Mouse (Mus musculus) limb, embryonic 11.5 days (tissue): ENCODE data around the gene Nol12. TPM values are rescaled to one million over a fixed set of nuclear protein-coding genes. Genes with fewer than 3 reads are reported as not detected.

Experiments used
- ATAC-seq: fragments of 200-750 bp; cut with Nextera tagmentation; 2 replicates; pipeline ENCODE4 v1.8.0; 2017; ENCODE audit warnings: low read depth; ENCODE audit not compliant: insufficient number of reproducible peaks, low FRiP score, low TSS enrichment
- DNase-seq: peaks from one replicate; pipeline ENCODE4 v3.0.0-alpha.2; 2015; ENCODE audit warnings: low spot score
- H3K27ac ChIP-seq: fragments of 300-500 bp; sonication (generic); replicated peaks from 2 replicates; pipeline ENCODE4 v1.5.1; 2014; ENCODE audit warnings: low read depth, mild to moderate bottlenecking, low read length
- H3K27me3 ChIP-seq: fragments of 300-500 bp; sonication (generic); 2 replicates; pipeline ENCODE4 v1.6.1; 2014; ENCODE audit warnings: mild to moderate bottlenecking, low read length, mixed read lengths; ENCODE audit not compliant: control insufficient read depth, insufficient read depth
- H3K36me3 ChIP-seq: fragments of 300-500 bp; sonication (generic); 2 replicates; pipeline ENCODE4 v1.6.1; 2014; ENCODE audit warnings: mild to moderate bottlenecking, low read length, moderate library complexity, mixed read lengths; ENCODE audit not compliant: control insufficient read depth, insufficient read depth
- H3K4me1 ChIP-seq: fragments of 300-500 bp; sonication (generic); 2 replicates; pipeline ENCODE4 v1.6.1; 2014; ENCODE audit warnings: low read length, mixed read lengths; ENCODE audit not compliant: control insufficient read depth, insufficient read depth
- H3K4me2 ChIP-seq: fragments of 300-500 bp; sonication (generic); 2 replicates; pipeline ENCODE4 v1.6.1; 2014; ENCODE audit warnings: low read depth, mild to moderate bottlenecking, moderate library complexity; ENCODE audit not compliant: severe bottlenecking
- H3K4me3 ChIP-seq: fragments of 300-500 bp; sonication (generic); 2 replicates; pipeline ENCODE4 v1.5.1; 2014; ENCODE audit warnings: low read depth, low read length
- H3K9ac ChIP-seq: fragments of 300-500 bp; sonication (generic); 2 replicates; pipeline ENCODE4 v1.6.1; 2014; ENCODE audit warnings: mild to moderate bottlenecking, low read length
- H3K9me3 ChIP-seq: fragments of 300-500 bp; sonication (generic); 2 replicates; pipeline ENCODE4 v1.6.1; 2016; ENCODE audit warnings: low read length; ENCODE audit not compliant: control insufficient read depth
- WGBS: fragments of 180-500 bp; shearing (Covaris S2); extraction: QIAGEN DNeasy Blood & Tissue Kit; methylation state at CpG from one replicate; pipeline ENCODE4 v1.1.7; 2014; 5-methylcytosine and 5-hydroxymethylcytosine counted together
- polyA plus RNA-seq: library from polyadenylated mRNA; unstranded; fragments of >200 nt; fragmentation: Nextera tagmentation; extraction: Ambion mirVana; gene quantifications from 2 replicates; pipeline ENCODE4 v1.2.1, GENCODE M21; 2014

Gene Nol12
- 72.7 and 76.3 TPM in 2 replicates for polyA plus RNA-seq

GRCm38 (mm10) chr15:78934784-78935320 is at the start of gene Nol12:
TSS of gene Nol12 (plus strand) at chr15:78934933.
- Histone ChIP-seq H3K4me3 (peak within 1 kb of the TSS; percentile 80), H3K4me2 (peak within 1 kb of the TSS; percentile 46), H3K27ac (peak within 1 kb of the TSS; percentile 82), H3K4me1 (peaks cover 4% of the 10 kb centered on the region; the same call in 1 of the 2 replicates), H3K36me3 (peaks cover 6% of the 10 kb centered on the region), H3K9ac (peak within 1 kb of the TSS; percentile 70), H3K27me3 (no peaks in the 10 kb centered on the region), H3K9me3 (no peaks in the 10 kb centered on the region)
- ATAC-seq, result peak; percentile 71
- peak; percentile 90 for DNase-seq
- WGBS, result under 1% methylated on average over 42 of the region's 42 CpGs

DNA sequence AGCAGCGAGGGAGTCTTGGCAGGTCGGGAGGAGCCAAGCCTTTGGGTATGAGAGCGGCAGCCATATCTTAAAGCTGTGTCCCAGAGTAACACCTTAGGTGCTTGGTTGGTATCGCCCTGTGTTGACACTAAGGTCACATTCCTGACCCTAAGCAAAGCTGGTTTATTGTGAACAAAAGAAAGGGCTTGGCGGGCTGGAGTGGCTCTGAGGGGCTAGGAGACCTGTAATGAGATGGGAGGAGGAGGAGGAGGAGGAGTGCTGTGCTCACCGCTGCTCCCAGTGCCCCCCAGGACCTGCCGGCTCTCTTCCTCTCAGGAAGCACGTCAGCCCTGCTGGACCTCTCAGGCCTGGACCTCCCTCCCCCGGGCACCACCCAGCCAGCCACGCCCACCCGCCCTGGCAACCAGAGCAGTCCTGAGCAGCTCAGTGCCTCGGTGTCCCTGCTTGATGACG is 45.3 kb upstream of the Nol12 start:
- Histone ChIP-seq H3K9ac (no peak overlapping the region), H3K4me2 (no peak overlapping the region), H3K27me3 (no peaks in the 10 kb centered on the region), H3K4me3 (no peak overlapping the region), H3K36me3 (peaks cover 31% of the 10 kb centered on the region), H3K9me3 (no peaks in the 10 kb centered on the region), H3K27ac (0 out of 2 replicates have a peak overlapping the region, but pooled peaks have one; percentile 30), H3K4me1 (0 out of 2 replicates have a peak, but pooled peaks cover 2% of the 10 kb centered on the region)
- no peak for ATAC-seq
- WGBS, result 39% methylated on average over 13 of the region's 13 CpGs
- DNase-seq, result no peak

- DNase-seq (no peak), ATAC-seq (no peak)
- no peak overlapping the region for H3K27ac ChIP-seq
- no peak overlapping the region for H3K4me2 ChIP-seq
- H3K9me3 ChIP-seq, result no peaks in the 10 kb centered on the region
- no peak overlapping the region for H3K4me3 ChIP-seq
- peaks cover 14% of the 10 kb centered on the region; the same call in 1 of the 2 replicates for H3K36me3 ChIP-seq
- no peaks in the 10 kb centered on the region for H3K27me3 ChIP-seq
- WGBS, result 45% methylated on average over 7 of the region's 7 CpGs
- H3K9ac ChIP-seq, result no peak overlapping the region
- 0 out of 2 replicates have a peak, but pooled peaks cover 2% of the 10 kb centered on the region for H3K4me1 ChIP-seq
These were observed 42.3 kb upstream of the Nol12 start for GRCm38 (mm10) chr15:78892440-78892839.

- ATAC-seq (no peak), DNase-seq (no peak)
- Histone ChIP-seq H3K4me3 (no peak overlapping the region), H3K36me3 (peaks cover 5% of the 10 kb centered on the region; the same call in 1 of the 2 replicates), H3K4me1 (peaks cover 9% of the 10 kb centered on the region; the same call in 1 of the 2 replicates), H3K4me2 (no peak overlapping the region), H3K27me3 (no peaks in the 10 kb centered on the region), H3K9ac (no peak overlapping the region), H3K9me3 (no peaks in the 10 kb centered on the region), H3K27ac (no peak overlapping the region)
- 77% methylated on average over 13 of the region's 13 CpGs for WGBS
These were observed 40.0 kb upstream of the Nol12 start for GRCm38 (mm10) chr15:78894726-78895125.

- Histone ChIP-seq H3K4me2 (no peak overlapping the region), H3K9me3 (no peaks in the 10 kb centered on the region), H3K36me3 (peaks cover 3% of the 10 kb centered on the region; the same call in 1 of the 2 replicates), H3K27ac (no peak overlapping the region; the same call in 1 of the 2 replicates), H3K4me3 (no peak overlapping the region), H3K4me1 (peaks cover 11% of the 10 kb centered on the region), H3K27me3 (no peaks in the 10 kb centered on the region), H3K9ac (no peak overlapping the region)
- DNase-seq, result no peak
- 86% methylated on average over 2 of the region's 2 CpGs for WGBS
- no peak for ATAC-seq
These were observed 39.0 kb upstream of the Nol12 start for GRCm38 (mm10) chr15:78895741-78896140.

- no peak overlapping the region for H3K4me2 ChIP-seq
- ATAC-seq, result no peak
- H3K4me1 ChIP-seq, result peaks cover 15% of the 10 kb centered on the region
- H3K27me3 ChIP-seq, result no peaks in the 10 kb centered on the region
- WGBS, result 73% methylated on average over 3 of the region's 3 CpGs
- H3K9ac ChIP-seq, result no peak overlapping the region
- no peak overlapping the region for H3K4me3 ChIP-seq
- no peaks in the 10 kb centered on the region; the same call in 1 of the 2 replicates for H3K36me3 ChIP-seq
- no peak overlapping the region; the same call in 1 of the 2 replicates for H3K27ac ChIP-seq
- DNase-seq, result no peak
- no peaks in the 10 kb centered on the region for H3K9me3 ChIP-seq
These were observed 38.6 kb upstream of the Nol12 start for GRCm38 (mm10) chr15:78896149-78896548.

GRCm38 (mm10) chr15:78897488-78897887 is 37.2 kb upstream of the Nol12 start:
- H3K4me2 ChIP-seq, result no peak overlapping the region
- ATAC-seq, result no peak
- no peaks in the 10 kb centered on the region for H3K27me3 ChIP-seq
- H3K9ac ChIP-seq, result no peak overlapping the region
- H3K9me3 ChIP-seq, result no peaks in the 10 kb centered on the region
- no peak overlapping the region for H3K27ac ChIP-seq
- H3K36me3 ChIP-seq, result no peaks in the 10 kb centered on the region; the same call in 1 of the 2 replicates
- DNase-seq, result no peak
- WGBS, result 90% methylated on average over 4 of the region's 4 CpGs
- peaks cover 20% of the 10 kb centered on the region for H3K4me1 ChIP-seq
- H3K4me3 ChIP-seq, result no peak overlapping the region

DNA sequence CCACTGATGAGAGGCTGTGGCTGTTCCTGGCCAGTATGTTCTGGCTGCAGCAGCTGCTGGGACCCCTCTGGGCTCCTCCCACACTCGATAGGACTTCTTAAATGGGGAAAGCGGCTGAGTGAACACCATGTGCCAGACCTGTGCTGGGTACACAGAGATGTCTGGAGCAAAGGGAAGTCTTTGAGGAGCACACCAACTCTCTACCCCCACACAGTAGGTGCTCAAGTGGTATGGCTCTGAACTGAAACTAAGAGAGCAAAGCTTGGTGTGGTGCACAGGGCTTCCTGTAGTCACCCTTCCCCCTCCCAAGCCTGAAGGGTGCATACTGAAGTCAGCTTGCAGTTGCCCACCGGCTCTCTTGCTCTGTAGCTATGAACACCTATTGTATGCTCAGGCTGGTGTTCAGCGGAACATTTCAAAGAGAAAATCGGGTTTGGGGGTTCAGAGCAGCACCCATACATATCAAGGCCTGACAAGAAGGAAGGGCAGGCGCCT is 36.2 kb upstream of the Nol12 start:
- WGBS, result 55% methylated on average over 6 of the region's 6 CpGs
- Histone ChIP-seq H3K27me3 (no peaks in the 10 kb centered on the region), H3K4me3 (no peak overlapping the region), H3K36me3 (0 out of 2 replicates have a peak, but pooled peaks cover 3% of the 10 kb centered on the region), H3K4me1 (peaks cover 20% of the 10 kb centered on the region), H3K9me3 (no peaks in the 10 kb centered on the region), H3K9ac (0 out of 2 replicates have a peak overlapping the region, but pooled peaks have one; percentile 12), H3K4me2 (peak overlapping the region; percentile 77), H3K27ac (0 out of 2 replicates have a peak overlapping the region, but pooled peaks have one; percentile 14)
- DNase-seq, result no peak
- ATAC-seq, result no peak
